Mouse (Mus musculus): Measurements from ENCODE around the gene Cpsf3.

DNA sequence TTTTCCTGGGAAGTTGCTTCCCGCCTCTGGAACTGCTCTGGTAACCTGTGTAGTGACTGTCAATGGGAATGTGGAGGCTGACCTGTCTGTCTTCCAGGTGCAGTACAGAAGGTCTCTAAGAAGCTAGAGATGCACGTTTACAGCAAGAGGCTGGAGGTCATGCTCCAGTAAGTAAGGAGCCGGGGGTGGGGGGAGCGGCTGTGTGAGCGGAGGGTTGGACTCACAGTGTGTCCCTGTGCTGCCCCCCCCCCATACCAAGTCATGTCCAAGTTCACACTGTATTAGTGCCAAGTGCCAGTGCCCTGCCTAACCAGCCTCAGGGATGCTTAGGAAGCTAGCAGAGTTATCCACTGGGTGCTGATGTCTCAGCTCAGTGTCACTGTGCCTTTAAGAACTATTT is 27.0 kb downstream of the Cpsf3 start:
- TF ChIP-seq GATA1 (IDR thresholded peaks at IDR 0.05; ENCODE audit: borderline replicate concordance, low read length) (no peak), FLI1 (IDR thresholded peaks at IDR 0.05; ENCODE audit: low read length) (no peak)

Measured in megakaryocyte, embryonic 14.5 days (primary cell).